Mouse (Mus musculus): ENCODE measurements around the gene Cox7a1. TPM values are rescaled to one million over a fixed set of nuclear protein-coding genes. Genes with fewer than 3 reads are reported as not detected.

Gene Cox7a1
- polyA plus RNA-seq, 2 experiments = 3.5 to 5.5 TPM

- WGBS (ENCODE audit: insufficient replicate concordance) = 13% methylated on average over 11 of the region's 11 CpGs
- TF ChIP-seq CTCF (IDR thresholded peaks at IDR 0.05; ENCODE audit: low read depth) (no peak), EP300 (IDR thresholded peaks at IDR 0.05; ENCODE audit: low read depth) (no peak)
- Histone ChIP-seq H3K27ac (no peak overlapping the region), H3K9me3 (ENCODE audit: control insufficient read depth, low read length) (no peaks in the 10 kb centered on the region), H3K4me2 (ENCODE audit: low read depth) (peak overlapping the region; percentile 77), H3K36me3 (replicated peaks; ENCODE audit: control insufficient read depth, insufficient read depth, low read depth) (no peaks in the 10 kb centered on the region), H3K4me3 (ENCODE audit: insufficient read depth in 1 of 2, low read depth in 2 of 2, low read length in 2 of 2) (peak overlapping the region; percentile 38 to 44), H3K4me1 (replicated peaks; ENCODE audit: control insufficient read depth in 2 of 2, insufficient read depth in 2 of 2, low read length in 1 of 2) (peaks cover 0 to 14% of the 10 kb centered on the region in 2 experiments; a peak in 3 of 4 replicates), H3K9ac (replicated peaks) (peak overlapping the region; percentile 47), H3K27me3 (ENCODE audit: control insufficient read depth, insufficient read depth, low read length) (no peaks in the 10 kb centered on the region)
- ATAC-seq (ENCODE audit: insufficient read depth) = no peak
- no peak for DNase-seq (ENCODE audit: low read depth in 3 of 3, low spot score in 3 of 3)
These were observed 36.0 kb downstream of the Cox7a1 start for GRCm38 (mm10) chr7:30220008-30220356.

GRCm38 (mm10) chr7:30221433-30221832 lies 37.5 kb downstream of the Cox7a1 start:
- 77% methylated on average over 3 of the region's 3 CpGs for WGBS (ENCODE audit: insufficient replicate concordance)
- H3K27me3 ChIP-seq (ENCODE audit: control insufficient read depth, insufficient read depth, low read length) = no peaks in the 10 kb centered on the region
- H3K4me2 ChIP-seq (ENCODE audit: low read depth) = no peak overlapping the region
- H3K9ac ChIP-seq (replicated peaks) = no peak overlapping the region
- no peaks in the 10 kb centered on the region for H3K36me3 ChIP-seq (replicated peaks; ENCODE audit: control insufficient read depth, insufficient read depth, low read depth)
- ATAC-seq (ENCODE audit: insufficient read depth) = no peak
- peaks cover 0 to 13% of the 10 kb centered on the region in 2 experiments; a peak in 3 of 4 replicates for H3K4me1 ChIP-seq (replicated peaks; ENCODE audit: control insufficient read depth in 2 of 2, insufficient read depth in 2 of 2, low read length in 1 of 2)
- no peaks in the 10 kb centered on the region for H3K9me3 ChIP-seq (ENCODE audit: control insufficient read depth, low read length)
- DNase-seq (ENCODE audit: low read depth in 3 of 3, low spot score in 3 of 3) = no peak
- H3K4me3 ChIP-seq (ENCODE audit: insufficient read depth in 1 of 2, low read depth in 2 of 2, low read length in 2 of 2) = no peak overlapping the region
- TF ChIP-seq CTCF (IDR thresholded peaks at IDR 0.05; ENCODE audit: low read depth) (no peak), EP300 (IDR thresholded peaks at IDR 0.05; ENCODE audit: low read depth) (no peak)
- H3K27ac ChIP-seq = no peak overlapping the region

DNA sequence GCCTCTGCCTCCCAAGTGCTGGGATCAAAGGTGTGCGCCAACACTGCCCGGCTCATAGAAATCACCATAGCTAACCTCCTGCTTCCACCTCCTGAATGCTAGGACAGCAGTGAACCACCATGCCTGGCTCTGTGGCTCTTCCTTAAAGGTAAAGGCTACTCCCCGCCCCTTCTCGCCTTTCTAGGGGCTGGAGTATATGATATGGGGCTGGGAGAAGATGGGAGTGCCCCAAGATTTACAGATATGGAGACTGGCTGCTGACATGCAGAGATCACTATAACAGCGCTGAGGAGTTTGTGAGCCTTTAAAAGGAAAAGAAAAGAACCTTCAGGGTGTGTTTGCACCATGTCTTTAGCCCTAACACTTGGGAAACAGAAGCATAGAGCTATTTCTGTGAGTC lies 38.3 kb downstream of the Cox7a1 start:
- DNase-seq (ENCODE audit: low read depth in 3 of 3, low spot score in 3 of 3) (no peak), ATAC-seq (ENCODE audit: insufficient read depth) (peak; percentile 44; the same call in 1 of the 2 replicates)
- H3K27me3 ChIP-seq (ENCODE audit: control insufficient read depth, insufficient read depth, low read length) = no peaks in the 10 kb centered on the region
- no peaks in the 10 kb centered on the region for H3K9me3 ChIP-seq (ENCODE audit: control insufficient read depth, low read length)
- H3K4me2 ChIP-seq (ENCODE audit: low read depth) = no peak overlapping the region
- no peak overlapping the region for H3K27ac ChIP-seq
- H3K9ac ChIP-seq (replicated peaks) = no peak overlapping the region
- H3K4me1 ChIP-seq (replicated peaks; ENCODE audit: control insufficient read depth in 2 of 2, insufficient read depth in 2 of 2, low read length in 1 of 2) = peaks cover 0 to 10% of the 10 kb centered on the region in 2 experiments; a peak in 3 of 4 replicates
- TF ChIP-seq EP300 (IDR thresholded peaks at IDR 0.05; ENCODE audit: low read depth) (no peak), CTCF (IDR thresholded peaks at IDR 0.05; ENCODE audit: low read depth) (no peak)
- H3K36me3 ChIP-seq (replicated peaks; ENCODE audit: control insufficient read depth, insufficient read depth, low read depth) = no peaks in the 10 kb centered on the region
- 58% methylated on average over 5 of the region's 5 CpGs for WGBS (ENCODE audit: insufficient replicate concordance)
- no peak overlapping the region for H3K4me3 ChIP-seq (ENCODE audit: insufficient read depth in 1 of 2, low read depth in 2 of 2, low read length in 2 of 2)

DNA sequence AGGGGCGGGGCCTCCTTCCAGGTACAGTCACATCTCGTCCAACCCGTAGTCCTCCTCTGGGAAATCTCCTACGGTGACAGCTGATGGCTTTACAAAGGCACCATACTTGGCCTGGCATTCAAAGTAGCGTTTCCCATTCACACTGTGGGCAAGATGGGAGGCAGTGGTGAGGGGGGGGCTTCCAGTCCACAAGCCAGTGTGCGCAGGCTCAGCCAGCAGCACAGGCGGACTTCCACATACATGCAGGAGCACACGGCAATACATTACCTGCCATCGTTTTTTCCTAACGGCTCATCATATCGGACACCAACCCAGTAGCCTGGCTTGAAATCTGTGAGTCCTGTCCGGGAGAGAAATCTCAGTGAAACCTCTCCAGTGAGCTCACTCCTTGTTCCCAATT lies 40.3 kb downstream of the Cox7a1 start:
- Histone ChIP-seq H3K4me1 (replicated peaks; ENCODE audit: control insufficient read depth in 2 of 2, insufficient read depth in 2 of 2, low read length in 1 of 2) (peaks cover 0 to 10% of the 10 kb centered on the region in 2 experiments; a peak in 3 of 4 replicates), H3K9ac (replicated peaks) (no peak overlapping the region), H3K27ac (no peak overlapping the region), H3K4me3 (ENCODE audit: insufficient read depth in 1 of 2, low read depth in 2 of 2, low read length in 2 of 2) (no peak overlapping the region), H3K27me3 (ENCODE audit: control insufficient read depth, insufficient read depth, low read length) (no peaks in the 10 kb centered on the region), H3K9me3 (ENCODE audit: control insufficient read depth, low read length) (no peaks in the 10 kb centered on the region), H3K4me2 (ENCODE audit: low read depth) (no peak overlapping the region), H3K36me3 (replicated peaks; ENCODE audit: control insufficient read depth, insufficient read depth, low read depth) (no peaks in the 10 kb centered on the region)
- 84% methylated on average over 12 of the region's 12 CpGs for WGBS (ENCODE audit: insufficient replicate concordance)
- no peak for ATAC-seq (ENCODE audit: insufficient read depth)
- TF ChIP-seq EP300 (IDR thresholded peaks at IDR 0.05; ENCODE audit: low read depth) (no peak), CTCF (IDR thresholded peaks at IDR 0.05; ENCODE audit: low read depth) (no peak)
- DNase-seq (ENCODE audit: low read depth in 3 of 3, low spot score in 3 of 3) = no peak

- peak overlapping the region; percentile 94 for H3K4me2 ChIP-seq (ENCODE audit: low read depth)
- 0% methylated on average over 16 of the region's 16 CpGs for WGBS (ENCODE audit: insufficient replicate concordance)
- H3K27ac ChIP-seq = no peak overlapping the region
- no peaks in the 10 kb centered on the region for H3K9me3 ChIP-seq (ENCODE audit: control insufficient read depth, low read length)
- peaks cover 2 to 9% of the 10 kb centered on the region in 2 experiments; a peak in 1 of 4 replicates for H3K4me1 ChIP-seq (replicated peaks; ENCODE audit: control insufficient read depth in 2 of 2, insufficient read depth in 2 of 2, low read length in 1 of 2)
- H3K36me3 ChIP-seq (replicated peaks; ENCODE audit: control insufficient read depth, insufficient read depth, low read depth) = no peaks in the 10 kb centered on the region
- DNase-seq (ENCODE audit: low read depth in 3 of 3, low spot score in 3 of 3) (no peak), ATAC-seq (ENCODE audit: insufficient read depth) (no peak)
- TF ChIP-seq EP300 (IDR thresholded peaks at IDR 0.05; ENCODE audit: low read depth) (no peak), CTCF (IDR thresholded peaks at IDR 0.05; ENCODE audit: low read depth) (no peak)
- peak overlapping the region; percentile 89 for H3K9ac ChIP-seq (replicated peaks)
- no peaks in the 10 kb centered on the region for H3K27me3 ChIP-seq (ENCODE audit: control insufficient read depth, insufficient read depth, low read length)
- H3K4me3 ChIP-seq (ENCODE audit: insufficient read depth in 1 of 2, low read depth in 2 of 2, low read length in 2 of 2) = peak overlapping the region; percentile 87 to 95
These were observed 47.4 kb downstream of the Cox7a1 start for GRCm38 (mm10) chr7:30231328-30231668.
